Mouse (Mus musculus): ENCODE data around the gene Ctss. TPM values are rescaled to one million over a fixed set of nuclear protein-coding genes. Genes with fewer than 3 reads are reported as not detected.
A peak's percentile ranks its signal among the peaks of the same experiment; 100 is the strongest.

The Ctss gene
- polyA plus RNA-seq, 1 experiment = not detected

DNA sequence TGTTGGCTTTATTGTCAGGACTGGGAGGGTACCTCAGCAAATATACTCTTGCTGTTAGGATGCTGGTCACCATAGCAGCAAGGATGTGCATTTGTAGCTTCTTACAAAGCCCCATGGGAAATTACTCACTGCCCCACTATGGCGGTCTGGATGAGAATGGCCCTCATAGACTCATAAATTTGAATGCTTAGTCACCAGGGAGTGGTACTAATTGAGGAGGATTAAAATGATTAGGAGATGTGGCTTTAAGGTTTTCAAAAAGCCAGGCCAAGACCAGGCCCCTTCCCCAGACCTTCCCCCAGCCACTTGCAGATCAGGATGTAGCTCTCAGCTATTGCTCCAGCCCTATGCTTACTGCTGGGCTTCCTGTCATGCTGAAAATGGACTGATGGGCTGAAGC is 23.6 kb downstream of the Ctss start:
- H3K4me1 ChIP-seq (ENCODE audit: control insufficient read depth, insufficient read depth, low read length) = no peaks in the 10 kb centered on the region
- H3K27me3 ChIP-seq (ENCODE audit: control insufficient read depth, insufficient read depth, low read length, poor library complexity, severe bottlenecking) = no peaks in the 10 kb centered on the region
- H3K27ac ChIP-seq (ENCODE audit: insufficient read depth, low read length) = no peak overlapping the region
- no peaks in the 10 kb centered on the region for H3K9me3 ChIP-seq (replicated peaks; ENCODE audit: control insufficient read depth, insufficient read depth, low read length, poor library complexity, severe bottlenecking)
- TF ChIP-seq CTCF (IDR thresholded peaks at IDR 0.05; ENCODE audit: low read depth, low read length) = no peak
- no peak for TF ChIP-seq POLR2A (IDR thresholded peaks at IDR 0.05; ENCODE audit: insufficient read depth, low read length)
- no peak for TF ChIP-seq EP300 (IDR thresholded peaks at IDR 0.05; ENCODE audit: insufficient read depth, low read depth, low read length)
- no peak overlapping the region for H3K9ac ChIP-seq (ENCODE audit: low read depth, poor library complexity, severe bottlenecking)
- no peaks in the 10 kb centered on the region for H3K36me3 ChIP-seq (ENCODE audit: control insufficient read depth, insufficient read depth, low read length, poor library complexity, severe bottlenecking)
- no peak overlapping the region for H3K4me3 ChIP-seq (ENCODE audit: low read depth, low read length)

DNA sequence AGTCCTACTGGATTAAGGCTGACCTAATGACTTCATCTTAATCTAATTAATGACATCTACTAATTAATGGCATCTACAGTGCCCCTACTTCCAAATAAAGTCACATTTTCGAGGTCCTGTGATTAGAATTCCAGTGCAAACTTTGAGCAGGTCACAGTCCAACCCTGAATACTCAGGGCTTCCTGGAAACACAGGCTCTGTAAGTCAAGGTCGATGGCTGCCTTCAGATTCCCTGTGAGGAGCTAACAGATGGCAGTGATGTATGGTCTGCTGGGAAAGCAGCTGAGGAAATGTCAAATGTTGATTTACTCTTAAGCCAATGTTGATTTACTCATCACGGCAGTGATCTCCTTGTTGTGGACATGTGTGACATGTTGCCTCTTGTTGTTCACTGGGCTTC is 27.4 kb downstream of the Ctss start:
- Histone ChIP-seq H3K9ac (ENCODE audit: low read depth, poor library complexity, severe bottlenecking) (no peak overlapping the region), H3K4me1 (ENCODE audit: control insufficient read depth, insufficient read depth, low read length) (no peaks in the 10 kb centered on the region), H3K36me3 (ENCODE audit: control insufficient read depth, insufficient read depth, low read length, poor library complexity, severe bottlenecking) (no peaks in the 10 kb centered on the region), H3K9me3 (replicated peaks; ENCODE audit: control insufficient read depth, insufficient read depth, low read length, poor library complexity, severe bottlenecking) (no peaks in the 10 kb centered on the region), H3K4me3 (ENCODE audit: low read depth, low read length) (no peak overlapping the region), H3K27me3 (ENCODE audit: control insufficient read depth, insufficient read depth, low read length, poor library complexity, severe bottlenecking) (0 out of 2 replicates have a peak, but pooled peaks cover 2% of the 10 kb centered on the region), H3K27ac (ENCODE audit: insufficient read depth, low read length) (no peak overlapping the region)
- no peak for TF ChIP-seq POLR2A (IDR thresholded peaks at IDR 0.05; ENCODE audit: insufficient read depth, low read length)
- TF ChIP-seq EP300 (IDR thresholded peaks at IDR 0.05; ENCODE audit: insufficient read depth, low read depth, low read length) = no peak
- no peak for TF ChIP-seq CTCF (IDR thresholded peaks at IDR 0.05; ENCODE audit: low read depth, low read length)

DNA sequence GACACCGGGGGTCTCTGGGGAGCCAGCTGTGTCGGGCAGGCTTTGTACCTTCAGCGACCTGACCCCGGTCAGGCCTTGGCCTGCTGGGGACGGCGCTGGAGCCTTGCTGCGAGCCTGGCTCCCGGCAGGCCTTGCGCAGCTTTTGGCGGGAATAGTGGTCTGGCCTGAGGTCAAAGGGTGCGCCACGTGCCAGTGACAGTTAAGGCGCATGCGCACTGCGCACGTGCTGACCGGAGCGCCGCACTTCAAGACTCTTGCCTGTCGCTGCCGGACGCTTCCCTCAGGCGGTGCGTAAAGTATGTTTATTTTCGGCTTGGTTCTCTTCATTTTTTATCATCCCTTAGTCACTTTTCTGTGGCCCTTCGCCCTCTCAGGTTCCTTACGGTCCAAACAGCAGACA is 32.9 kb downstream of the Ctss start, which contains the start of gene Hormad1:
TSS of gene Hormad1 (plus strand) at position 241 of the 400 bp plus-strand sequence.
- no peaks in the 10 kb centered on the region for H3K4me1 ChIP-seq (ENCODE audit: control insufficient read depth, insufficient read depth, low read length)
- no peak within 1 kb of the TSS for H3K27ac ChIP-seq (ENCODE audit: insufficient read depth, low read length)
- H3K27me3 ChIP-seq (ENCODE audit: control insufficient read depth, insufficient read depth, low read length, poor library complexity, severe bottlenecking) = 0 out of 2 replicates have a peak, but pooled peaks cover 3% of the 10 kb centered on the region
- no peaks in the 10 kb centered on the region for H3K9me3 ChIP-seq (replicated peaks; ENCODE audit: control insufficient read depth, insufficient read depth, low read length, poor library complexity, severe bottlenecking)
- no peak within 1 kb of the TSS for H3K9ac ChIP-seq (ENCODE audit: low read depth, poor library complexity, severe bottlenecking)
- TF ChIP-seq POLR2A (IDR thresholded peaks at IDR 0.05; ENCODE audit: insufficient read depth, low read length) (no peak), CTCF (IDR thresholded peaks at IDR 0.05; ENCODE audit: low read depth, low read length) (no peak), EP300 (IDR thresholded peaks at IDR 0.05; ENCODE audit: insufficient read depth, low read depth, low read length) (0 out of 2 replicates have a peak, but pooled peaks have one; percentile 43)
- H3K4me3 ChIP-seq (ENCODE audit: low read depth, low read length) = peak within 1 kb of the TSS; percentile 13; the same call in 1 of the 2 replicates
- no peaks in the 10 kb centered on the region for H3K36me3 ChIP-seq (ENCODE audit: control insufficient read depth, insufficient read depth, low read length, poor library complexity, severe bottlenecking)

DNA sequence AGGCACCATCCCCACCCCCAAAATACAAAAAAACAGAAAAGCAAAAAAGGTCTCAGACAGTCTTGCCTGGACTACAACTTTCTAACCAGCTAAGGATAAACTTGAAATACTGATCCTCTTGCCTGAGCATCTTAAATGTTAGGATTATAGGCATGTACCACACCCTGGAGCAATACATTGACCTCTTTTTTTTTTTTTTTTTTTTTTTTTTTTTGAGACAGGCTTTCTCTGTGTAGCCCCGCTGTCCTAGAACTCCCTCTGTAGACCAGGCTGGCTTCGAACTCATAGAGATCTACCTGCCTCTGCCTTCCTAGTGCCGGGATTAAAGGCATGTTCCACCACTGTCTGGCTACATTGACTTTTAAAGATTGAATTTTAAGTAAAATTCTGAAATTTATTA is 34.2 kb downstream of the Ctss start:
- Histone ChIP-seq H3K4me3 (ENCODE audit: low read depth, low read length) (no peak overlapping the region), H3K9ac (ENCODE audit: low read depth, poor library complexity, severe bottlenecking) (no peak overlapping the region), H3K27me3 (ENCODE audit: control insufficient read depth, insufficient read depth, low read length, poor library complexity, severe bottlenecking) (0 out of 2 replicates have a peak, but pooled peaks cover 3% of the 10 kb centered on the region), H3K27ac (ENCODE audit: insufficient read depth, low read length) (no peak overlapping the region), H3K9me3 (replicated peaks; ENCODE audit: control insufficient read depth, insufficient read depth, low read length, poor library complexity, severe bottlenecking) (no peaks in the 10 kb centered on the region), H3K4me1 (ENCODE audit: control insufficient read depth, insufficient read depth, low read length) (no peaks in the 10 kb centered on the region), H3K36me3 (ENCODE audit: control insufficient read depth, insufficient read depth, low read length, poor library complexity, severe bottlenecking) (no peaks in the 10 kb centered on the region)
- TF ChIP-seq CTCF (IDR thresholded peaks at IDR 0.05; ENCODE audit: low read depth, low read length) (no peak), EP300 (IDR thresholded peaks at IDR 0.05; ENCODE audit: insufficient read depth, low read depth, low read length) (no peak), POLR2A (IDR thresholded peaks at IDR 0.05; ENCODE audit: insufficient read depth, low read length) (no peak)

DNA sequence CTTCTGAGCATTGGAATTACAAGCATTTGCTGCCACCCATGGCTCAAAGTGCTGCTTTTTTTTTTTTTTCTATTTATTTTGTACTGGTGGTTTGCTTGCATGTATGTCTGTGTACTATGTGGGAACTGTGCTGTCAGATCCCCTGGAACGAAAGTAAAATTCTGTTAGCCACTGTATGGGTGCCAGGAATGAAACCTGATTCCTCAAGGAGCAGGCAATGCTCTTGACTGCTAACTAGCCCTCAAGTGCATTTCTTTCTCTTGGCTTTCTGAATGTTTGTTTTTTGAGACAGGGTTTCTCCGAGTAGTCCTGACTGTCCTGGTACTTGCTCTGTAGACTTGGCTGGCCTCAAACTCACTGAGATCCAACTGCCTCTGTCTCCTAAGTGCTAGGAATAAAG is 35.2 kb downstream of the Ctss start:
- no peak for TF ChIP-seq CTCF (IDR thresholded peaks at IDR 0.05; ENCODE audit: low read depth, low read length)
- TF ChIP-seq EP300 (IDR thresholded peaks at IDR 0.05; ENCODE audit: insufficient read depth, low read depth, low read length) = no peak
- no peak for TF ChIP-seq POLR2A (IDR thresholded peaks at IDR 0.05; ENCODE audit: insufficient read depth, low read length)
- H3K27ac ChIP-seq (ENCODE audit: insufficient read depth, low read length) = no peak overlapping the region
- H3K9me3 ChIP-seq (replicated peaks; ENCODE audit: control insufficient read depth, insufficient read depth, low read length, poor library complexity, severe bottlenecking) = no peaks in the 10 kb centered on the region
- no peak overlapping the region for H3K4me3 ChIP-seq (ENCODE audit: low read depth, low read length)
- no peaks in the 10 kb centered on the region for H3K4me1 ChIP-seq (ENCODE audit: control insufficient read depth, insufficient read depth, low read length)
- no peak overlapping the region for H3K9ac ChIP-seq (ENCODE audit: low read depth, poor library complexity, severe bottlenecking)
- H3K36me3 ChIP-seq (ENCODE audit: control insufficient read depth, insufficient read depth, low read length, poor library complexity, severe bottlenecking) = no peaks in the 10 kb centered on the region
- H3K27me3 ChIP-seq (ENCODE audit: control insufficient read depth, insufficient read depth, low read length, poor library complexity, severe bottlenecking) = 0 out of 2 replicates have a peak, but pooled peaks cover 3% of the 10 kb centered on the region

DNA sequence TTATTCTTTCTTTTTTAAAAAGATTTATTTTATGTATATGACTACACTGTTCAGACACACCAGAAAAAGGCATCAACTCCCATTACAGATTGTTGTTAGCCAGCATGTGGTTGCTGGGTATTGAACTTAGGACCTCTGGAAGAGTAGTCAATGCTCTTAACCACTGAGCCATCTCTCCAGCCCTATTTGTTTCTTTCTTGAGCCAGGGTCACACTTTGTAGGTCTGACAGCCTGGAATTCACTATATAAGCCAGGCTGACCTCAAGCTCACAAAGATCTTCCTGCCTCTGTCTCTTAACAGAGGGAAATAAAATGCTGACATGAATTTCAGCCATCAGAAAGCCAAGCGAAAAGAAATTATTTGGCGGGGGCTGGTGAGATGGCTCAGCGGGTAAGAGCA is 43.0 kb downstream of the Ctss start:
- Histone ChIP-seq H3K36me3 (ENCODE audit: control insufficient read depth, insufficient read depth, low read length, poor library complexity, severe bottlenecking) (no peaks in the 10 kb centered on the region), H3K9me3 (replicated peaks; ENCODE audit: control insufficient read depth, insufficient read depth, low read length, poor library complexity, severe bottlenecking) (no peaks in the 10 kb centered on the region), H3K4me1 (ENCODE audit: control insufficient read depth, insufficient read depth, low read length) (no peaks in the 10 kb centered on the region), H3K9ac (ENCODE audit: low read depth, poor library complexity, severe bottlenecking) (no peak overlapping the region), H3K27me3 (ENCODE audit: control insufficient read depth, insufficient read depth, low read length, poor library complexity, severe bottlenecking) (no peaks in the 10 kb centered on the region), H3K27ac (ENCODE audit: insufficient read depth, low read length) (no peak overlapping the region), H3K4me3 (ENCODE audit: low read depth, low read length) (no peak overlapping the region)
- TF ChIP-seq CTCF (IDR thresholded peaks at IDR 0.05; ENCODE audit: low read depth, low read length) = no peak
- TF ChIP-seq POLR2A (IDR thresholded peaks at IDR 0.05; ENCODE audit: insufficient read depth, low read length) = no peak
- TF ChIP-seq EP300 (IDR thresholded peaks at IDR 0.05; ENCODE audit: insufficient read depth, low read depth, low read length) = no peak

Measured in ES-Bruce4 (cell line).